Mouse (Mus musculus) heart, embryonic 12.5 days (tissue): Measurements from ENCODE around the gene Plcd3. TPM values are rescaled to one million over a fixed set of nuclear protein-coding genes. Genes with fewer than 3 reads are reported as not detected.

Source experiments
- ATAC-seq: fragments of 200-750 bp; cut with Nextera tagmentation; 2 replicates; pipeline ENCODE4 v1.8.0; 2017; ENCODE audit warnings: moderate TSS enrichment, moderate library complexity; ENCODE audit not compliant: insufficient number of reproducible peaks, low FRiP score
- H3K27ac ChIP-seq: fragments of 300-500 bp; sonication (generic); 2 replicates; pipeline ENCODE4 v1.5.1; 2016; ENCODE audit warnings: mild to moderate bottlenecking, moderate library complexity; ENCODE audit not compliant: poor library complexity, severe bottlenecking
- H3K27me3 ChIP-seq: fragments of 300-500 bp; sonication (generic); replicated peaks from 2 replicates; pipeline ENCODE4 v1.6.1; 2016; ENCODE audit warnings: mild to moderate bottlenecking, moderate library complexity
- H3K36me3 ChIP-seq: fragments of 300-500 bp; sonication (generic); 2 replicates; pipeline ENCODE4 v1.6.1; 2016; ENCODE audit warnings: mild to moderate bottlenecking, moderate library complexity
- H3K4me1 ChIP-seq: fragments of 300-500 bp; sonication (generic); replicated peaks from 2 replicates; pipeline ENCODE4 v1.6.1; 2016; ENCODE audit warnings: mild to moderate bottlenecking
- H3K4me2 ChIP-seq: fragments of 300-500 bp; sonication (generic); 2 replicates; pipeline ENCODE4 v1.6.1; 2016; ENCODE audit warnings: mild to moderate bottlenecking, moderate library complexity
- H3K4me3 ChIP-seq: fragments of 300-500 bp; sonication (generic); 2 replicates; pipeline ENCODE4 v1.5.1; 2016; ENCODE audit warnings: mild to moderate bottlenecking
- H3K9ac ChIP-seq: fragments of 300-500 bp; sonication (generic); 2 replicates; pipeline ENCODE4 v1.6.1; 2016; ENCODE audit warnings: mild to moderate bottlenecking, moderate library complexity
- H3K9me3 ChIP-seq: fragments of 300-500 bp; sonication (generic); replicated peaks from 2 replicates; pipeline ENCODE4 v1.6.1; 2016; ENCODE audit warnings: mild to moderate bottlenecking, moderate library complexity
- WGBS: fragments of 180-500 bp; shearing (Covaris S2); methylation state at CpG from one replicate; pipeline ENCODE4 v1.1.7; 2016; 5-methylcytosine and 5-hydroxymethylcytosine counted together
- polyA plus RNA-seq: library from polyadenylated mRNA; unstranded; fragments of >200 nt; fragmentation: Nextera tagmentation; extraction: Ambion mirVana; gene quantifications from 2 replicates; pipeline ENCODE4 v1.2.1, GENCODE M21; 2016

Plcd3 gene
- polyA plus RNA-seq, 1 experiment from 2014 or later: 5.8 TPM

DNA sequence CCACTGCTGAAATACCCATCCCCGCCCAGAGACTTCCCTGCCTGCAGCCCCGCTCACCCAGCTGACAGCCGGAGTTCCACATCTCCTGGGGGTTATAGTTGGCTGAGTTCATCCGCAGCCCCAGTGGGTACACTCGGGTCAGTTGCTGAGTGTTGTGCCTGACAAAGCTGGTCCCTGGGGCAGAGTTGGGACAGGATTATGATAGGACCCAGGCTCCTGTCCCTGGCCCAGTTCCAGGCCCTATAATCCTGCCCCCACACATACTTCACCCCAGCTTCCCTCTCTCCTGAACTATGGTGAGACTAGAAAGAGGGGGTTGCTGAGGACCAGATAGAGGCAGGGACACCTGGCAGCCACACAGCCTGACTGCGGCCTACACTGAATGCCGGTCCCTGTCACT lies 27.8 kb downstream of the Plcd3 start:
- Histone ChIP-seq H3K27ac (no peak overlapping the region), H3K4me1 (peaks cover 26% of the 10 kb centered on the region), H3K4me2 (no peak overlapping the region), H3K36me3 (peaks cover 57% of the 10 kb centered on the region), H3K9me3 (no peaks in the 10 kb centered on the region), H3K9ac (0 out of 2 replicates have a peak overlapping the region, but pooled peaks have one; percentile 23), H3K4me3 (no peak overlapping the region), H3K27me3 (no peaks in the 10 kb centered on the region; the same call in 1 of the 2 replicates)
- 78% methylated on average over 7 of the region's 7 CpGs for WGBS
- no peak for ATAC-seq

DNA sequence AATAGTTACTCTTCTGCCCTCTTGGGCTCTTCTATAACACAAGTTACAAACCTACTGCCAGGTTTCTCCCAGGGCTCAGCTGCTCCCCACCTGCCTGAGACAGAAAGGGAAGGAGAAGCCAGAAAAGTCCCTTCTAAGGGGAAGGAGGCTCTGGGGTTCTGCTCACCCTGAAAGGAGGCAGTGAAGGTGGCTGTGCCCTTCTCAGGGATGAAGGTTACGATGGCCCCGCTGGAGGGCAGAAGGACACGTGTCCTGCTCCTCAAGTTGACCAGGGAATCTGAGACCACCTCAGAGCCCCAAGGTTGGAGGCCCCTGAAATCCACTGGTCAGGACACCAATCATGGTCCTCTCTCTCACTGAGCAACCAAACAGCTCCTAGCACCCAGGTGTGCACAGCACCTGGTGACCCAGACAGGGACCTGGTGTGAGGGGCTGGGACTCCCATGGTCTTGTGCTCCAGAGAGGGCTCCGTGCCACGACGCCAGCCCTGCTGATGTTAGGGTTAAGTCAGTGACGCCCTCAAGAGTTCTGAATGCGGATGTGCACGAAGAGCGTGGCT lies 31.1 kb downstream of the Plcd3 start:
- H3K27me3 ChIP-seq: no peaks in the 10 kb centered on the region
- WGBS: 86% methylated on average over 10 of the region's 10 CpGs
- no peak for ATAC-seq
- H3K36me3 ChIP-seq: peaks cover 69% of the 10 kb centered on the region
- H3K4me1 ChIP-seq: peaks cover 38% of the 10 kb centered on the region
- no peaks in the 10 kb centered on the region for H3K9me3 ChIP-seq
- no peak overlapping the region for H3K27ac ChIP-seq
- no peak overlapping the region for H3K4me2 ChIP-seq
- H3K9ac ChIP-seq: no peak overlapping the region
- no peak overlapping the region for H3K4me3 ChIP-seq

- peaks cover 74% of the 10 kb centered on the region for H3K36me3 ChIP-seq
- no peaks in the 10 kb centered on the region for H3K27me3 ChIP-seq
- ATAC-seq: no peak
- 92% methylated on average over 2 of the region's 2 CpGs for WGBS
- H3K9me3 ChIP-seq: no peaks in the 10 kb centered on the region
- H3K4me3 ChIP-seq: no peak overlapping the region
- no peak overlapping the region for H3K4me2 ChIP-seq
- H3K4me1 ChIP-seq: peaks cover 31% of the 10 kb centered on the region
- no peak overlapping the region for H3K9ac ChIP-seq
- H3K27ac ChIP-seq: no peak overlapping the region
Observed at GRCm38 (mm10) chr11:103069731-103070130, 31.7 kb downstream of the Plcd3 start.

DNA sequence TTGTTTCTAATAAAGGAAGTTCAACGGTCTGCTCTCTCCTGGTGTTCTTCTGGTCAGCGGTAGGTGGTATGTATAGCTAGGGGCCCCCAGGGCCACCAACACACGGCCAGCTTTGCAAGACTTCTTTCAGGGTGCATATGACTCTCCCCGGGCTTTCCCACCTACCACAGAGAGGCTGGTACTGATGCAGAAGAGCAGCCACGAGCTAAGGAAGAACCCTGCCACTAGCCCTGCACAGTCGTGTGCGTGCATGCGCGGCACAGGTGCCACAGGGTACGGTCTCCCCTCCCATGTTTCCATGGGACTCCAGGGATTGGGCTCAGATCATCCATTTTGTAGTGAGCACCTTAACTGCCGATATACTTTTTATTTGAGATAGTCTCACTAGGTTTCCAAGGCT lies 32.6 kb downstream of the Plcd3 start:
- Histone ChIP-seq H3K4me1 (peaks cover 23% of the 10 kb centered on the region), H3K27ac (no peak overlapping the region), H3K9ac (no peak overlapping the region), H3K36me3 (peaks cover 83% of the 10 kb centered on the region), H3K4me2 (no peak overlapping the region), H3K27me3 (no peaks in the 10 kb centered on the region), H3K4me3 (no peak overlapping the region), H3K9me3 (no peaks in the 10 kb centered on the region)
- ATAC-seq: no peak
- 93% methylated on average over 11 of the region's 11 CpGs for WGBS

DNA sequence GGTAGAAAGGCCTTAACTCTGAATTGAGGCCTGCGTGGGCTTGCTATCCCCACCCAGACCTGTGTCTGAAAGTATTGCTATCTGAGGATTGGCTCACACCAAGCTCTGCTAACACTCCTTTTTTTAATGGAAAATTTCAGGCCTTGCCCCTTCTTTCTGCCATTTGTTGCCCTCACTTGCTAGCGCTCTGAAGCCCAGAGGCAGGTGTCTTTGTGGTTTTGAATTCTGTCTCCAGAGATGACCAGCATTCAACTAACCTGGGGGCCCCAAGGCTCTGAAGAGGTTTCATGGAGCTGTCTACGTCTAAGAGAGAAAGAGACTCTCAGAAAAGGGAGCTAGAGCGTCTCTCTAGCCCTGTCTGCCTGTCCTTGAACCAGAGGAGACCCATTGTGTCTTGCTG lies 33.2 kb downstream of the Plcd3 start:
- peak overlapping the region; percentile 35; the same call in 1 of the 2 replicates for H3K27ac ChIP-seq
- 84% methylated on average over 4 of the region's 4 CpGs for WGBS

DNA sequence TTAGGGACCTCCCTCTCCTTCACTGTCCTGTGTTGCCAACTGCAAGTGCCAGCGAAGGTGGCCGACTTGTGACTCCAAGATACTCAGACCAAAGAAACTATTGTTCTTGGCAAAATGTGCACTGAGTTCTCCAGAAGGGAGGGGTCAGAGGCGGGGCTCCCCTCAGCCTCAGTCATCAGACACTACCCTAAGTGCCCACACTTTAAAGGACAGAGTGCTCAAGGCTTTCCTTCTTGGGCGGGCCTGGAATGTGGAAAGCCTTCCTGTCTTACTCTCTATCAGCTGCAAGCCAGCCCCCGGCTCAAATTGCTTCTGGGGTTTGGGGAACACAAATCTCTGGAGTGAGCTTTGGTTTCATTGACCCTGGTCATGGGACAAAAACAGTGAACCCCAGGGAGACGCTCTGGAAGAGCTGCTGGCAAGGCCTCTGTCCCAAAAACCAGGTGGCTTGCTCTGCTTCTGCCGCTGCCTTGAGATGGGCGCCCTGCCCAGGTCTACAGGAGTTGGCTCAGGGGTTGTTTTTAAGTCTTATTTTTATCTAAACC lies 33.9 kb downstream of the Plcd3 start:
- peaks cover 19% of the 10 kb centered on the region for H3K4me1 ChIP-seq
- WGBS: 46% methylated on average over 8 of the region's 8 CpGs
- H3K4me3 ChIP-seq: no peak overlapping the region
- no peak overlapping the region for H3K9ac ChIP-seq
- H3K36me3 ChIP-seq: peaks cover 90% of the 10 kb centered on the region
- H3K27me3 ChIP-seq: no peaks in the 10 kb centered on the region
- H3K9me3 ChIP-seq: no peaks in the 10 kb centered on the region
- no peak overlapping the region for H3K4me2 ChIP-seq
- peak overlapping the region; percentile 35 for H3K27ac ChIP-seq
- peak; percentile 76 for ATAC-seq

More for the DNA sequence above, 33.2 kb downstream of the Plcd3 start:
- no peak overlapping the region for H3K9ac ChIP-seq
- peaks cover 89% of the 10 kb centered on the region for H3K36me3 ChIP-seq
- no peak overlapping the region for H3K4me2 ChIP-seq
- peaks cover 19% of the 10 kb centered on the region for H3K4me1 ChIP-seq
- H3K27me3 ChIP-seq: no peaks in the 10 kb centered on the region
- no peak overlapping the region for H3K4me3 ChIP-seq
- ATAC-seq: no peak
- no peaks in the 10 kb centered on the region for H3K9me3 ChIP-seq

- H3K27ac ChIP-seq: peak overlapping the region; percentile 35; the same call in 1 of the 2 replicates
Observed at GRCm38 (mm10) chr11:103067051-103067361, 34.5 kb downstream of the Plcd3 start.

GRCm38 (mm10) chr11:103066191-103067050 lies 35.0 kb downstream of the Plcd3 start:
- Histone ChIP-seq H3K4me2 (no peak overlapping the region), H3K36me3 (peaks cover 92% of the 10 kb centered on the region), H3K27ac (0 out of 2 replicates have a peak overlapping the region, but pooled peaks have one; percentile 35), H3K27me3 (no peaks in the 10 kb centered on the region), H3K9ac (no peak overlapping the region), H3K4me3 (no peak overlapping the region), H3K9me3 (no peaks in the 10 kb centered on the region), H3K4me1 (peaks cover 19% of the 10 kb centered on the region)
- 91% methylated on average over 14 of the region's 14 CpGs for WGBS
- no peak for ATAC-seq

More at GRCm38 (mm10) chr11:103067051-103067361, 34.5 kb downstream of the Plcd3 start:
- no peak overlapping the region for H3K4me2 ChIP-seq
- no peak for ATAC-seq
- no peaks in the 10 kb centered on the region for H3K9me3 ChIP-seq
- H3K4me3 ChIP-seq: no peak overlapping the region
- no peak overlapping the region for H3K9ac ChIP-seq
- H3K36me3 ChIP-seq: peaks cover 90% of the 10 kb centered on the region
- H3K27me3 ChIP-seq: no peaks in the 10 kb centered on the region
- peaks cover 19% of the 10 kb centered on the region for H3K4me1 ChIP-seq
- 83% methylated on average over 6 of the region's 6 CpGs for WGBS

DNA sequence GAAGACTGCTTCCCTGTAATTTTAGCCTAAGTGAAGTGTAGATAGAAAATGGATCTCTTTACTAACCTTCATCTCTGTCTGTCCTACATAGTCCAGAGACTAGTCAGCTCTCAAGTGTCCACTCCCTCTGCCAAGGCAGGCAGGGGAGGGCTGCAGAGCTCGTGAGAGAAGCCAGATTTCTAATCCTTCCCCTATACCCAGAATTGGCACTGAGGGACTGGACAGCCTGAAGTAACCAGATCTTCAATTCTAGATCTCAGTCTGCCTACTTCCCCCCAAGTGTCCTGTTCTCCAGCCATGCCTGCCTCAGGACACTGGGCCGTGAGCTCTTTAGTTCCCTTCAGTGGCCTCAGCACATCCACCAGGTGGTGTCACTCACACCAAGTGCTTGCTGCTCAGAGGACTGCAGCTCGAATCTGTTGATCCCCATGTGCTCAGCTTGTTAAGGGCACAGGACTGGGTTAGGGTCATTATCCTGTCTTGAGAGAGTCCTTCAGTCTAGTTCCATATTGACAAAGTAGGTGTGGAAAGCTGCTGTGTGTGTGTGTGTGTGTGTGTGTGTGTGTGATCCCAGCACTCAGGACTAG lies 42.9 kb downstream of the Plcd3 start:
- 0 out of 2 replicates have a peak, but pooled peaks cover 11% of the 10 kb centered on the region for H3K4me1 ChIP-seq
- no peak overlapping the region for H3K9ac ChIP-seq
- no peaks in the 10 kb centered on the region for H3K9me3 ChIP-seq
- peaks cover 85% of the 10 kb centered on the region for H3K36me3 ChIP-seq
- H3K27ac ChIP-seq: peak overlapping the region; percentile 37; the same call in 1 of the 2 replicates
- 49% methylated on average over 3 of the region's 3 CpGs for WGBS
- ATAC-seq: peak; percentile 31; the same call in 1 of the 2 replicates
- no peak overlapping the region for H3K4me2 ChIP-seq
- H3K27me3 ChIP-seq: no peaks in the 10 kb centered on the region
- no peak overlapping the region for H3K4me3 ChIP-seq

GRCm38 (mm10) chr11:103056636-103057035 lies 44.8 kb downstream of the Plcd3 start:
- H3K4me1 ChIP-seq: peaks cover 29% of the 10 kb centered on the region
- no peaks in the 10 kb centered on the region for H3K9me3 ChIP-seq
- H3K27ac ChIP-seq: no peak overlapping the region
- peaks cover 89% of the 10 kb centered on the region for H3K36me3 ChIP-seq
- H3K4me2 ChIP-seq: no peak overlapping the region
- WGBS: 94% methylated on average over 7 of the region's 7 CpGs
- H3K4me3 ChIP-seq: no peak overlapping the region
- no peak overlapping the region for H3K9ac ChIP-seq
- H3K27me3 ChIP-seq: no peaks in the 10 kb centered on the region
- no peak for ATAC-seq

- no peak overlapping the region for H3K9ac ChIP-seq
- no peaks in the 10 kb centered on the region for H3K27me3 ChIP-seq
- H3K27ac ChIP-seq: no peak overlapping the region
Observed at GRCm38 (mm10) chr11:103054798-103055197, 46.7 kb downstream of the Plcd3 start.

More at GRCm38 (mm10) chr11:103054798-103055197, 46.7 kb downstream of the Plcd3 start:
- Histone ChIP-seq H3K36me3 (peaks cover 82% of the 10 kb centered on the region), H3K4me2 (no peak overlapping the region), H3K9me3 (no peaks in the 10 kb centered on the region), H3K4me1 (peaks cover 38% of the 10 kb centered on the region), H3K4me3 (no peak overlapping the region)
- ATAC-seq: no peak
- WGBS: 50% methylated on average over 6 of the region's 6 CpGs
